14 mouse cellular contexts compared by ENCODE assay signal in genomic region chr8:110775316-110775715, GRCm38 (mm10). TPM values are rescaled to one million over a fixed set of nuclear protein-coding genes. Genes with fewer than 3 reads are reported as not detected.
DNase-seq lines count a peak whose midpoint lies in the region; ATAC-seq and TF ChIP-seq lines count a peak whose summit lies in the region.
"Had no signal": no experiment of that assay in that cellular context is flagged by ENCODE, and none has a peak within 500 bp of the region (broad histone marks: within the 10 kb centered on the region; RNA-seq: fewer than 3 reads in every experiment).

No protein-coding gene starts in this region.

- no peaks in the 10 kb centered on the region for H3K27me3 ChIP-seq in kidney, embryonic 16.5 days (ENCODE audit: insufficient read depth, low read length)
- no peaks in the 10 kb centered on the region for H3K27me3 ChIP-seq in thymus, adult 2 months (ENCODE audit: control insufficient read depth, insufficient read depth, low read length)
- peaks cover 2 to 6% of the 10 kb centered on the region in 2 experiments; a peak in 3 of 4 replicates for H3K27me3 ChIP-seq in MEL (ENCODE audit: control insufficient read depth in 1 of 2, insufficient read depth in 2 of 2, low read length in 2 of 2)
- no peaks in the 10 kb centered on the region for H3K27me3 ChIP-seq in stomach, postnatal 0 days (ENCODE audit: control insufficient read depth, insufficient read depth, low read length)
- H3K27me3 ChIP-seq in cerebellum, adult 2 months (ENCODE audit: control insufficient read depth, insufficient read depth, low read length) = no peaks in the 10 kb centered on the region; the same call in 1 of the 2 replicates
- H3K27me3 ChIP-seq: liver, embryonic 15.5 days had no signal

- DNase-seq in kidney, adult 9 months = peak; percentile 38
- DNase-seq in thymus, adult 2 months = peak; percentile 6
- no peak for DNase-seq in thymus, postnatal 36 days
- peak; percentile 41 for DNase-seq in MEL (ENCODE audit: low read depth, low spot score)
- no peak for DNase-seq in stomach, postnatal 0 days (ENCODE audit: low spot score)
- no peak for DNase-seq in cerebellum, adult 2 months
- no peak for DNase-seq in gastrocnemius, postnatal 36 days
- DNase-seq: adrenal gland, postnatal 14 days; cerebellum, adult 11 months; heart, postnatal 4 days had no signal

- no peak overlapping the region for H3K4me2 ChIP-seq in kidney, embryonic 16.5 days (replicated peaks; ENCODE audit: low read depth, low read length)
- H3K4me2 ChIP-seq in stomach, postnatal 0 days (replicated peaks; ENCODE audit: low read depth) = no peak overlapping the region
- H3K4me2 ChIP-seq: liver, embryonic 15.5 days had no signal

- H3K4me1 ChIP-seq in kidney, embryonic 16.5 days (ENCODE audit: insufficient read depth, low read length) = peaks cover 7% of the 10 kb centered on the region; the same call in 1 of the 2 replicates
- no peaks in the 10 kb centered on the region; the same call in none of the 2 replicates for H3K4me1 ChIP-seq in thymus, adult 2 months (replicated peaks; ENCODE audit: control insufficient read depth, insufficient read depth, low read length)
- no peaks in the 10 kb centered on the region for H3K4me1 ChIP-seq in MEL (ENCODE audit: control insufficient read depth in 1 of 2, insufficient read depth in 2 of 2, low read length in 2 of 2)
- H3K4me1 ChIP-seq in stomach, postnatal 0 days (replicated peaks; ENCODE audit: control insufficient read depth, insufficient read depth) = no peaks in the 10 kb centered on the region; the same call in 1 of the 2 replicates
- H3K4me1 ChIP-seq in cerebellum, adult 2 months (ENCODE audit: control insufficient read depth, insufficient read depth, low read length) = no peaks in the 10 kb centered on the region
- H3K4me1 ChIP-seq: liver, embryonic 15.5 days had no signal

- no peak overlapping the region for H3K9ac ChIP-seq in kidney, embryonic 16.5 days (replicated peaks; ENCODE audit: low read length)
- H3K9ac ChIP-seq in MEL (ENCODE audit: control insufficient read depth, low read depth, low read length, poor library complexity, severe bottlenecking) = no peak overlapping the region
- no peak overlapping the region for H3K9ac ChIP-seq in stomach, postnatal 0 days (ENCODE audit: low read length)
- H3K9ac ChIP-seq: liver, embryonic 15.5 days had no signal

- no peak overlapping the region for H3K27ac ChIP-seq in kidney, embryonic 16.5 days (ENCODE audit: low read length)
- H3K27ac ChIP-seq in thymus, adult 2 months (ENCODE audit: control insufficient read depth, insufficient read depth, low read length) = no peak overlapping the region
- no peak overlapping the region for H3K27ac ChIP-seq in MEL (ENCODE audit: control insufficient read depth, low read depth, low read length)
- no peak overlapping the region for H3K27ac ChIP-seq in stomach, postnatal 0 days (replicated peaks)
- no peak overlapping the region for H3K27ac ChIP-seq in cerebellum, adult 2 months (ENCODE audit: insufficient read depth, low read length)
- H3K27ac ChIP-seq: liver, embryonic 15.5 days had no signal

- no peak for TF ChIP-seq POLR2A in thymus, adult 2 months (IDR thresholded peaks at IDR 0.05; ENCODE audit: control insufficient read depth, extremely low read depth, insufficient read depth, low read length, poor library complexity)
- TF ChIP-seq POLR2A in MEL (IDR thresholded peaks at IDR 0.05; ENCODE audit: control insufficient read depth in 1 of 2, insufficient read depth in 1 of 2, low read depth in 1 of 2, low read length in 2 of 2, poor library complexity in 1 of 2) = no peak
- no peak for TF ChIP-seq POLR2A in cerebellum, adult 2 months (IDR thresholded peaks at IDR 0.05; ENCODE audit: borderline replicate concordance, insufficient read depth, low read length)

- peak; percentile 56; the same call in 1 of the 2 replicates for TF ChIP-seq CTCF in thymus, adult 2 months (IDR thresholded peaks at IDR 0.05; ENCODE audit: borderline replicate concordance, control insufficient read depth, extremely low read depth, insufficient read depth, low read length, poor library complexity)
- peak; percentile 60 to 75 (median 65) for TF ChIP-seq CTCF in MEL (IDR thresholded peaks at IDR 0.05 in 2 of 3, conservative IDR thresholded peaks at IDR 0.05 in 1 of 3; ENCODE audit: control insufficient read depth in 1 of 3, insufficient read depth in 1 of 3, low read depth in 2 of 3, low read length in 3 of 3, poor library complexity in 1 of 3, severe bottlenecking in 1 of 3)
- peak; percentile 59 for TF ChIP-seq CTCF in stomach, postnatal 0 days (IDR thresholded peaks at IDR 0.05; ENCODE audit: low read depth)
- TF ChIP-seq CTCF in cerebellum, adult 2 months (IDR thresholded peaks at IDR 0.05; ENCODE audit: borderline replicate concordance, insufficient read depth, low read depth, low read length) = no peak

- peaks cover 5% of the 10 kb centered on the region; the same call in 1 of the 2 replicates for H3K9me3 ChIP-seq in kidney, embryonic 16.5 days (ENCODE audit: low read length)
- H3K9me3 ChIP-seq in MEL (replicated peaks; ENCODE audit: insufficient read depth, low read length) = no peaks in the 10 kb centered on the region
- no peaks in the 10 kb centered on the region for H3K9me3 ChIP-seq in stomach, postnatal 0 days (ENCODE audit: control insufficient read depth, low read length)
- H3K9me3 ChIP-seq: liver, embryonic 15.5 days had no signal

- WGBS in kidney, embryonic 16.5 days = 78% methylated on average over 8 of the region's 8 CpGs
- WGBS in thymus, adult 2 months = 87% methylated on average over 8 of the region's 8 CpGs
- WGBS in stomach, postnatal 0 days = 78% methylated on average over 8 of the region's 8 CpGs
- 77% methylated on average over 8 of the region's 8 CpGs for WGBS in cerebellum, adult 2 months

- intact Hi-C loops in gastrocnemius, postnatal 36 days (cut with DNase I) = no loop called here

- no peaks in the 10 kb centered on the region for H3K36me3 ChIP-seq in kidney, embryonic 16.5 days (ENCODE audit: insufficient read depth, low read length)
- no peaks in the 10 kb centered on the region for H3K36me3 ChIP-seq in thymus, adult 2 months (ENCODE audit: control insufficient read depth, insufficient read depth, low read length)
- no peaks in the 10 kb centered on the region for H3K36me3 ChIP-seq in MEL (ENCODE audit: control insufficient read depth in 1 of 2, insufficient read depth in 2 of 2, low read length in 2 of 2)
- H3K36me3 ChIP-seq in stomach, postnatal 0 days (ENCODE audit: control insufficient read depth, insufficient read depth, low read length) = no peaks in the 10 kb centered on the region
- H3K36me3 ChIP-seq: liver, embryonic 15.5 days had no signal

- ATAC-seq in kidney, embryonic 16.5 days (ENCODE audit: low FRiP score, low TSS enrichment) = no peak
- ATAC-seq in stomach, postnatal 0 days (ENCODE audit: low FRiP score, low TSS enrichment) = no peak

- no peaks in the 10 kb centered on the region for H3K79me2 ChIP-seq in MEL (ENCODE audit: control insufficient read depth, insufficient read depth, low read length, poor library complexity)

- H3K4me3 ChIP-seq in kidney, embryonic 16.5 days (ENCODE audit: low read length) = no peak overlapping the region
- no peak overlapping the region for H3K4me3 ChIP-seq in thymus, adult 2 months (ENCODE audit: control insufficient read depth, insufficient read depth, low read length)
- no peak overlapping the region for H3K4me3 ChIP-seq in MEL (ENCODE audit: control insufficient read depth in 1 of 2, insufficient read depth in 1 of 2, low read depth in 2 of 2, low read length in 2 of 2)
- no peak overlapping the region for H3K4me3 ChIP-seq in stomach, postnatal 0 days (ENCODE audit: low read depth, low read length)
- H3K4me3 ChIP-seq in cerebellum, adult 2 months (replicated peaks; ENCODE audit: insufficient read depth, low read depth, low read length) = no peak overlapping the region
- H3K4me3 ChIP-seq: erythroblast, embryonic 14.5 days; liver, embryonic 15.5 days had no signal

- no peak for TF ChIP-seq EP300 in MEL (IDR thresholded peaks at IDR 0.05; ENCODE audit: low read depth in 1 of 2, low read length in 2 of 2)
- no peak for TF ChIP-seq EP300 in stomach, postnatal 0 days (optimal IDR thresholded peaks at IDR 0.05)

- peak; percentile 24 for TF ChIP-seq RAD21 in MEL (IDR thresholded peaks at IDR 0.05; ENCODE audit: low read depth, low read length)

TF ChIP-seq in MEL, 35 proteins besides CTCF, POLR2A, EP300 and RAD21:
- TF ChIP-seq MAFK (IDR thresholded peaks at IDR 0.05; ENCODE audit: borderline replicate concordance, low read depth, low read length) = no peak
- TF ChIP-seq SMC3 (IDR thresholded peaks at IDR 0.05; ENCODE audit: low read depth, low read length) = peak; percentile 60
TF ChIP-seq in MEL: peak in this region for 1.

RNA-seq across cellular contexts. Expression of gene Il34, which starts 30.4 kb away (rescaled TPM):
- 3.0 and 3.2 TPM in 2 replicates for polyA plus RNA-seq in kidney, embryonic 16.5 days (2015; fragmentation: Nextera tagmentation; extraction: Ambion mirVana)
- polyA plus RNA-seq in thymus, adult 2 months (2012; rRNA removed) = 23.2 and 29.3 TPM in 2 replicates
- total RNA-seq in MEL (2012; rRNA removed) = 0.12 and 0.26 TPM in 2 replicates
- under 1 TPM in 1 of 2 experiments, not detected in 1; 0.18 TPM for polyA plus RNA-seq in MEL (2012; ENCODE audit: insufficient read depth in 1 of 2, insufficient read length in 2 of 2, low read depth in 1 of 2, low replicate concordance in 2 of 2, missing spikeins in 1 of 2)
- polyA plus RNA-seq in stomach, postnatal 0 days (2015; fragmentation: Nextera tagmentation; extraction: Ambion mirVana) = 5.0 and 6.4 TPM in 2 replicates
- polyA plus RNA-seq in cerebellum, adult 2 months (2012; rRNA removed) = 15.8 and 21.1 TPM in 2 replicates
- 1 to 10 TPM; 4.8 TPM for total RNA-seq in gastrocnemius, postnatal 36 days (2021)
- polyA plus RNA-seq: erythroblast, embryonic 14.5 days; neural tube, embryonic 11.5 days had no signal

RNA-seq across cellular contexts. Expression of gene Mtss1l, which starts 54.0 kb away (rescaled TPM):
- 9.1 and 9.2 TPM in 2 replicates for polyA plus RNA-seq in kidney, embryonic 16.5 days (2015; fragmentation: Nextera tagmentation; extraction: Ambion mirVana)
- 38.7 and 43.6 TPM in 2 replicates for polyA plus RNA-seq in thymus, adult 2 months (2012; rRNA removed)
- 0.62 and 1.2 TPM in 2 replicates for total RNA-seq in MEL (2012; rRNA removed)
- polyA plus RNA-seq in MEL (2012; ENCODE audit: insufficient read depth in 1 of 2, insufficient read length in 2 of 2, low read depth in 1 of 2, low replicate concordance in 2 of 2, missing spikeins in 1 of 2) = 1 to 10 TPM in 1 of 2 experiments, not detected in 1; 4.3 TPM
- polyA plus RNA-seq in stomach, postnatal 0 days (2015; fragmentation: Nextera tagmentation; extraction: Ambion mirVana) = 5.7 and 7.5 TPM in 2 replicates
- 257 and 288 TPM in 2 replicates for polyA plus RNA-seq in cerebellum, adult 2 months (2012; rRNA removed)
- 100 to 1,000 TPM in 1 of 2 experiments, 10 to 100 TPM in 1; 78.8 to 106 TPM for total RNA-seq in gastrocnemius, postnatal 36 days (2021)

Comparison
In these comparisons a context has a peak if more than half of its experiments do, and no peak if none do; other contexts are left out.
1. DNase-seq: peak in kidney, adult 9 months (single experiment), thymus, adult 2 months (single experiment) and MEL (single experiment); none in thymus, postnatal 36 days (0 of 2), stomach, postnatal 0 days (single experiment), cerebellum, adult 2 months (0 of 2) and gastrocnemius, postnatal 36 days (0 of 2).